8 mouse cellular contexts compared by ENCODE assay signal in genomic region chr15:83099533-83100331, GRCm38 (mm10). TPM values are rescaled to one million over a fixed set of nuclear protein-coding genes. Genes with fewer than 3 reads are reported as not detected.
A peak's percentile ranks its signal among the peaks of the same experiment; 100 is the strongest.
DNase-seq lines count a peak whose midpoint lies in the region; TF ChIP-seq lines count a peak whose summit lies in the region.

No protein-coding gene starts in this region.

- intact Hi-C loops in heart, postnatal 10 days (cut with DNase I) = loop anchor here (5.0 kb wide), 2 partner anchors 42 to 197 kb away; no protein-coding TSS in a partner anchor

- peak; percentile 97 to 98 for DNase-seq in adrenal gland, postnatal 36 days
- peak; percentile 92 for DNase-seq in forebrain, embryonic 10.5 days (ENCODE audit: extremely low spot score, low spot score)
- peak; percentile 95 to 97 for DNase-seq in heart, postnatal 10 days
- DNase-seq in kidney, postnatal 36 days = peak; percentile 96 to 98
- peak; percentile 95 for DNase-seq in lung, postnatal 25 days (ENCODE audit: low spot score)
- DNase-seq in ovary, postnatal 36 days (ENCODE audit: low spot score) = peak; percentile 93
- DNase-seq in thymus, postnatal 4 days = peak; percentile 95

- H3K36me3 ChIP-seq in E14TG2a.4 (ENCODE audit: insufficient read depth, low read length) = peaks cover 5% of the 10 kb centered on the region; the same call in 1 of the 2 replicates
- no peaks in the 10 kb centered on the region for H3K36me3 ChIP-seq in forebrain, embryonic 10.5 days (replicated peaks)

- no peak for TF ChIP-seq CTCF in E14TG2a.4 (conservative IDR thresholded peaks at IDR 0.05; ENCODE audit: low read length)

- H3K4me3 ChIP-seq in E14TG2a.4 (replicated peaks; ENCODE audit: low read length) = peak overlapping the region; percentile 85
- peak overlapping the region; percentile 63 for H3K4me3 ChIP-seq in forebrain, embryonic 10.5 days

- peaks cover 57% of the 10 kb centered on the region for H3K4me1 ChIP-seq in E14TG2a.4 (replicated peaks; ENCODE audit: low read depth, low read length)
- H3K4me1 ChIP-seq in forebrain, embryonic 10.5 days = peaks cover 43% of the 10 kb centered on the region

- no peaks in the 10 kb centered on the region for H3K9me3 ChIP-seq in E14TG2a.4 (ENCODE audit: low read length)
- no peaks in the 10 kb centered on the region for H3K9me3 ChIP-seq in forebrain, embryonic 10.5 days

- H3K27ac ChIP-seq in forebrain, embryonic 10.5 days = peak overlapping the region; percentile 83

- H3K27me3 ChIP-seq in E14TG2a.4 (ENCODE audit: insufficient read depth, low read length) = no peaks in the 10 kb centered on the region
- peaks cover 50% of the 10 kb centered on the region for H3K27me3 ChIP-seq in forebrain, embryonic 10.5 days (ENCODE audit: poor library complexity, severe bottlenecking)

- WGBS in forebrain, embryonic 10.5 days = 2% methylated on average over 31 of the region's 31 CpGs

RNA-seq across cellular contexts. Expression of gene Serhl, which starts 10.4 kb away (rescaled TPM):
- total RNA-seq in adrenal gland, postnatal 36 days (2021) = 10 to 100 TPM; 42.6 to 59.9 TPM
- polyA plus RNA-seq in forebrain, embryonic 10.5 days (2016; fragmentation: Nextera tagmentation; extraction: Ambion mirVana) = 49.7 and 51.8 TPM in 2 replicates
- total RNA-seq in heart, postnatal 10 days (2021) = 10 to 100 TPM; 54.6 to 59.1 TPM

RNA-seq across cellular contexts. Expression of gene Rrp7a, which starts 22.9 kb away (rescaled TPM):
- 100 to 1,000 TPM; 108 to 127 TPM for total RNA-seq in adrenal gland, postnatal 36 days (2021)
- 81.9 and 86.5 TPM in 2 replicates for polyA plus RNA-seq in forebrain, embryonic 10.5 days (2016; fragmentation: Nextera tagmentation; extraction: Ambion mirVana)
- total RNA-seq in heart, postnatal 10 days (2021) = 10 to 100 TPM; 37.3 to 46.2 TPM

RNA-seq across cellular contexts. Expression of gene Poldip3, which starts 49.5 kb away (rescaled TPM):
- total RNA-seq in adrenal gland, postnatal 36 days (2021) = 100 to 1,000 TPM; 106 to 108 TPM
- 180 and 185 TPM in 2 replicates for polyA plus RNA-seq in forebrain, embryonic 10.5 days (2016; fragmentation: Nextera tagmentation; extraction: Ambion mirVana)
- 10 to 100 TPM; 45.7 to 47.3 TPM for total RNA-seq in heart, postnatal 10 days (2021)

Comparison
In these comparisons a context has a peak if more than half of its experiments do, and no peak if none do; other contexts are left out.
1. Peak in every context shown above with its lines: DNase-seq, H3K4me3 ChIP-seq and H3K27ac ChIP-seq.